Mouse (Mus musculus): ENCODE data around the gene Cdkl4. TPM values are rescaled to one million over a fixed set of nuclear protein-coding genes. Genes with fewer than 3 reads are reported as not detected.
"Not testable (repeated sequence)": the region's sequence is repeated elsewhere in the genome, so short reads cannot be mapped to it uniquely, and the experiment has no call there.

Gene Cdkl4
- total RNA-seq (2014; fragmentation: Nextera tagmentation) (1.3 TPM in 1 of 2 replicates, not detected in the other), total RNA-seq (2017) (0.72 TPM in 1 of 2 replicates, not detected in the other)

DNA sequence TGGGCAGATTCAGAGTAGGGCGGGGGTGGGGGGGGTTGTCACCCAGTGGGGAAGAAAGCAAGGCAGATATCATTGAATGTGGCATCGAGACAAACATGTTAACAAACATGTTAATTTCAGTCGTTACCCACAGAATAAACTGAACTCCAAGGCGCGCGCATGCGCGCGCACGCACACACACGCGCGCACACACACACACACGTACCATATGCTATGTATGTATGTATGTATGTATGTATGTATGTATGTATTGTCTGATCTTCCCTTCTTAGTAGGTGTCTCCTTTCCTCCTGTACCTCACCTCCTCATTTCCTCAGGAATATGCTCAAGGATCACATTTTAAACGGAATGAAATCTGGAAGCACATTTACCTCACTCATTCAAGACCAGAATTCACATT is at the start of gene Cdkl4:
Cdkl4 (minus strand) TSS at position 175 of the 400 bp plus-strand sequence.
- ATAC-seq (replicated peaks; ENCODE audit: low FRiP score, low TSS enrichment, poor library complexity, severe bottlenecking), result no peak

DNA sequence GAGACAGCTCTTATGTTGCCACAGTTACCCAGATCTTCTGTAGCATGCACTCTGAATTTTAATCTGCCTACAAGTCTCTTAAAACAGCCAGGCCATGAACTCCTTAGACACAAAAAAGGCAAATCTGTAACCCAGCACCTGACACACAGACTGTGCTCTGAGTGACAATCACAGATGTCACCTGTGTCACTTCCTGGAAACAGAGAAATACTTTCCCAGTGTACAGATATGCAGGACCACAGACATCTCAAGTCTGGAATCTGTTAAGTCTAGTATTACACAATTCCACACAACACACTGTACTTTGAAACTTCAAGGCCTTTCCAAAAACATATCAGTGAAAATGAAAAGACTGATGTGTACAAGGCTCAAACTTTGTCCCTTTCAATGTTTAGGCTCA is 47.4 kb upstream of the Cdkl4 start:
- ATAC-seq (replicated peaks; ENCODE audit: low FRiP score, low TSS enrichment, poor library complexity, severe bottlenecking), result no peak

DNA sequence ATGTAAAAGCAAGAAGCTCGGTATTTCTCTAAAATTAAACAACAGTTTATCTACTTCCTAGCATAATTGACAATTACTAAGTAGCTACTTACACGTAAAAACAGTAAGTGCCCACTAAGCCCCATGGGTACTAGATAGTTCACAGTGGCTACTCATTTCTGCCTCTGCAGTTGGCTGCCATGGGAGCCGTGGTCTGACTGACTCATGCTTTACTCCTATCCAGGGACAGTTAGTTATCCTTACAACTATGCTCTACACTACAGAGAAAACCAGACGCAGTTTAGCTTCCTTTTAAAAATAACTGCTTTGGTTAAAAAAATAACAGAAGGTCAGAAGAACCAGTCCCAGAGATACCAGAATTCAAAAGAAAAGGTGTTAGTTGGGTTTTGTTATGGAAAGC is 44.1 kb upstream of the Cdkl4 start:
- ATAC-seq (replicated peaks; ENCODE audit: low FRiP score, low TSS enrichment, poor library complexity, severe bottlenecking), result no peak

DNA sequence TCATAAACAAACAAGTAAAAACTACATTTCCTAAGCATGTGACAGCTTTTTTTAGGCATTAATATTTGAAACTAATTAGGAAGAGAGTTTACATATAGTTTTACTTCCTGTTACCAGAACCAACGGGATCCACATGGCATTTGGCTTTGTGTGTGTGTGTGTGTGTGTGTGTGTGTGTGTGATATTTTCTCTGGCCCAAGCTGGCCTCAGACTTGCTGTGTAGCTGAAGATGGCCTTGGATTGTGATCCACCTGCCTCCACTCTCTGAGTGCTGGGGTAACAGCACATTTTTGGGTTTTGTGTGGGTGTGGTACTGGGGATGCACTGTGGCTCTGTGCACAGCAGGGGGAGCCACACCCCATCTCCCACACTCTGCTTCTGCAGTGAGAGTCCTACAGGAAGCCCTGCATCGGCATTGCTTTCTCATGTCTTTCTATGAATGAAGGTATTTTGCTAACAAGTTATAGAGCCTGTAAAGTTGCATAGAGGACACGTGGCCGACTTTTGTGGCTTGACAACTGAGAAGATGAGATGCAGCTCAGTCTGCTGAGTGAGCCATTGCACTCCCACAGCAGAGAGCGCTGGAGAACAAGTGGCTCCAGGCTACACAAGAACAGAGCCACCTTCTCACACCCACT is 43.3 kb upstream of the Cdkl4 start:
- ATAC-seq (replicated peaks; ENCODE audit: low FRiP score, low TSS enrichment, poor library complexity, severe bottlenecking), result peak; percentile 99

DNA sequence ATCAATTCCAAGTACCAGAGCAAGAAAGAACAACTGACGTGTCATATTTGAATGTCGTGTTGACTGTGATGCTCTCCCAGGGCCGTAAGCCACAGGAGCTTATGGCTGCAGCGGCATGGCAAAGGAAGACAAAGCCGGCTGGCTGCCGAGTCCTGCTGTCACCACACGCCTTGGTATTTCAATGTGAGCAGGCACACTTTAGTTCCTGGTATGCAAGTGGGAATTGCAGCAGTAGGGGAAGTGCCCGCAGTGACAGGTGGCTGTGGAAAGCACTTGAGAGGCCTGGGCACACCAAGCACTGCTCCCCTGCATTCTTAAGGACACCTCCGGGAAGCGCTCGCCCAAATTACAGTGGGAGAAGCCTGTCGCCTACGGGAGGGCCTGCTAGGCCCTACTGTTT is 41.9 kb upstream of the Cdkl4 start:
- ATAC-seq (replicated peaks; ENCODE audit: low FRiP score, low TSS enrichment, poor library complexity, severe bottlenecking), result no peak

DNA sequence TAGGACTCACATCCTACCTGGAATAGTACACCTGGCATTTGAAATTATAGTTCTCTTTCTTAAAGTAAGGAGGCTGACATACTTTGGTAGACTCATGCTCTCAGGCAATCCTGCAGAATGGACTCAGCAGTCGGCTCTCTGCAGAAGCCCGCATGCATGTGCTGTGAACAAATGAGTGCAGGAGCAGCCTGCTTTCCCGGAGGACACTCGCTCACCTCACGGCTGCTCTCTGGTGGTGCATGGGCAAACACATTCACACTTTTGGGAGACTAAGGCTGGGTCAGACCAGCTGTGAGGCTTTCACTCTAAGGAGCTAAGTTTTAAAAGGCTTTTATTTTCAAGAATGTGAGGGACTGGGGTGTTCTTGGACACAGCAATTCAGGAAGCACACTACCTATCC is 41.3 kb upstream of the Cdkl4 start:
- no peak for ATAC-seq (replicated peaks; ENCODE audit: low FRiP score, low TSS enrichment, poor library complexity, severe bottlenecking)

DNA sequence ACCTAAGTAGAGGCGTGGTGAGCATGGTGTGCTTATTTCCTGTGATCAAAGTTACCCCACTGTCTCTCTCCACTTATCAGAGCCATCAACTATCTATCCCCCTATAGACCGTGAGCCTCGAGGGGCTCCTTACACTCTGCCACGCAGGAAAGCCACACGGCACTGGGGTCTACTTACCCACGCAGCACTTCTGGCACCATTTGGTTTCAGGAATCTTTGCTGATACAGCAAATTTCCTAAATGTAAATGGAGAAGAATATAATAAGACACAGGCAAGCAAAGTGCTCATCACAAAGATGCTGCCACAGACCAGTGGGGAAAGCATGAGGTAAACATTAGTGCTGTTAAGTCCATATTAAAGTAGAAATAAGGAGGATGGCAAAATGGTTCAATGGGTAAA is 26.2 kb upstream of the Cdkl4 start:
- no peak for ATAC-seq (replicated peaks; ENCODE audit: low FRiP score, low TSS enrichment, poor library complexity, severe bottlenecking)

DNA sequence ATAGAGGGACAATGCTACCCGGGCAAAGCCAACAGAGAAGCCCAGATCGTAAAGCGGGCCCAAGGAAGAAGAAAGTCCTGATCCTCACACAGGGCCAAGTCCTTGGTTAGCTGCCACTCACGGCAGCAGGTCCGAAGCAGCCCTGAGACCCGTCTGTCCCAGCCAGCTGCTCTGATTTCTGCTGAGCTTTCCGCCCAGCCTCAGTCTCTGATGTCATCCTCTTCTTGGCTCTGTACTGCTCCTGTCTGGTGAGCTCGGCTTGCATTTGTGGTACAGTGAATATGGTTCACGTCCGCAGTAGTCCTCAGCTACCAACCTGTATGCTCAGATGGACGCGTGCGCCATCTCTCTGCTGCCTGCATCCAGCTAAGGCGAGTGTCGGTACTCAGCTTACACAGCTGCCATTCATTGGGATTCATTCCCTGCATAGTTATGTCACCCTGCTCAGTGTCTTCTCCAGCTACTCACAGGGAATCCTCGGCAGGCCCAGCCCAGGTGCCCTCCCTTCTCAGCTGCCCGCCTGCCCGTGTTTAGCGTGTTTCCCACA is 25.5 kb upstream of the Cdkl4 start:
- ATAC-seq (replicated peaks; ENCODE audit: low FRiP score, low TSS enrichment, poor library complexity, severe bottlenecking), result no peak

DNA sequence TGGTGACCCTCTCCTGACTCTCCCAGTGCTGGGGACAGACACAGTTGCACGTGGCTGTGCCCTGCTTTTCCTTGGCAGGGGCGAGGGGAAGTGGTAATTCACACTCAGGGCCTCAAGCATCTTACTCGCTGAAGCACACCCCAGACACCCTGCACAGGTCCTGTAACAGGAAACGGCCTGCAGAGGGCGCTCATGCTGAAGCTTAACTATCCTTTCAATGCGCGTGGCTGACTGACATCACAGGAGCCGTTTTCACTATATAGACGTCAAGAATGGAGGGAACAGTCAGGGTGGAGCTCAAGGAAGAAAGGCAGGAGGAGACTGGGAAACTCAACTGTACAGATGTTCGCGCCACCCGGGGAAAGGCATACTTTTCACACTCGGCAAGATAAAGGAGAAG is 23.8 kb upstream of the Cdkl4 start:
- ATAC-seq (replicated peaks; ENCODE audit: low FRiP score, low TSS enrichment, poor library complexity, severe bottlenecking), result peak; percentile 68

DNA sequence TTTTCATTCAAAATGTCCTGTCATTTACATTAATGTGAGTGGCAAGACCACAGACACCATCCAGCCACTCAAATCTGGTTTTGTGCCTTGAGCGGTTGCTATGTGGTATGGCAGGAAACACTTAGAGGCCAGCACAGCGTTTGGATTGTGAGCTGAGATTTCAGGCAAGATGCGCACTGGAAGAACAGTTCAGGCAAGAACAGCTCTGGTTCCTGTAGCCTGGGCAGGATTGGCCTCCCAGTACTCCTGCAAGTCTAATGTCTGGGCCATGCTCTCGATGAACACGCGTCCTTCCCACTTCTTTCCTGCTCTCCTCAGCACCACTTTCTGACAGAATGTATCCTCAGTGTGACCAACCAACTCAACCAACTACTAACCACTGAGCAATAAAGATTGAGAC is 5.4 kb upstream of the Cdkl4 start:
- no peak for ATAC-seq (replicated peaks; ENCODE audit: low FRiP score, low TSS enrichment, poor library complexity, severe bottlenecking)

DNA sequence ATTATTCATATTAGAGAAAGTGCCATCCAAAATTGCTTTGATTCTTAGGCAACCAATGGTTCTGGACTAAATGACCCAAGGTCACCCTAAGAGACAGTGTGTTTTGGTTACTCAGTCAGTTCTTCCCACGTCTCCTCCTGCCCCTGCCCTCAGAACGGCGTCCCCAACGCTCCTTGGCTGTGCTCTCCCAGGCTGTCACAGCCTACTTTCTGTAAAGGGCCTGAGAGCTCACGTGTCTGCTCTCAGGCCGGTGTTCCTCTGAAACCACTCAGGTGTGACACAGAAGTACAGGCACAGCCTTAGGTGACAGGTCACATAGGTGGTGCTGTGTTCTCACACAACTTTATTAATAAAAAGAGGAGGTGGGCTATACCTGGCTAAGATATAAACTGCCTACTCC is 2.3 kb upstream of the Cdkl4 start:
- ATAC-seq (replicated peaks; ENCODE audit: low FRiP score, low TSS enrichment, poor library complexity, severe bottlenecking), result no peak

DNA sequence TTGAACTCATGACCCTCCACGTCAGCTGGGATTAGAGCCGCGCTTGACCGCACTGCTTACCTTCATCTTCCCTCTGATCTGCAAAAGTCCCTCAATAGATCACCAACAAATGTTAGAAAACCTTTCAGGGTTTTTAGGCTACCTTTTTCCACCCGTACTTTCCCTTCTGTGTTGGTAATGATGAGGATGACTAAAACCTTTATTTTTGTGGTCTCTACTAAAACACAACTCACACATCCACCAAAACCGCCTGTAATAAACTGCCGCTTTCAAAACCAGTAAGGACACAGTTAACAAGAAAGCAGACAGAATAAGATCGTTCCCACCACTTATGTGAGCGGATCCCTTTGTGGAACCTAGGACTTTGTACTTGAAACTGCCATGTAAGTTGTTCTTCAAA is 1.5 kb upstream of the Cdkl4 start:
- no peak for ATAC-seq (replicated peaks; ENCODE audit: low FRiP score, low TSS enrichment, poor library complexity, severe bottlenecking)

DNA sequence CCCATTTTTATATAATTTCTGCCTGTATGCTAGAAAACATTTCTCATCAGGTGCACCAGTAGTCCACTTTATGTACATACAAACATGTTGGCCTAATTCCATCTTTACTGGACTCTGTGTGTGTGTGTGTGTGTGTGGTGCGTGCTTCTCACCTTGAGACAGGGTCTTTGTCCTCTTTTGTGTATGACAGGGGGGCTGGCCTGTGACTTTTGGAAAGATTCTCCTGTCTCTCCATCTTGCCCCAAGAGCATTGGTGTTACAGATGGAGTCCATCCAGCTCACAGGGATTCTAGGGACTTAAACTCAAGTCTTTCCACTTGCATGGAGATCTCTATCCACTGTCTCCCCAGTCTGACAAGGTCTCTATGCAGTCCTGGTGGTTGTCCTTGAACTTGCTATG is 428 bp upstream of the Cdkl4 start:
- ATAC-seq (replicated peaks; ENCODE audit: low FRiP score, low TSS enrichment, poor library complexity, severe bottlenecking), result no peak

DNA sequence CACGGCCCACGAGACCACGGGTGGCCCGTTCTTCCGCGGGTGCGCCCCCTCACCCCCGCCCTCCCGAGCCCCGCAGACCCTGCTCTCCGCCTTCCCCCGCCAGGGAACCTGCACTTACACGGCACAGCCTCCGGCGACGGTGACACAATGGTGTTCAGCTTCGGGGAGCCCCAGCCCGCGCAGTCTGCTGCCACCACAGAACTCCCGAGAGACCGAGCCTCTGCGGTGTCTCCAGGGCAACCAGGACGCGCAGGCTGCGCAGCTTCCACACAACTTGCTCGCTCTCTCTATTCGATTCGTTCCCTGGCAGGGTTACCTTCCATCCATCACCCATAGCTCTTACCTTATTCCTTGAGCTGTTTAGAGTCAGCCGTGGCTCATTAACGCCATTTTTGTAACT is 399 bp downstream of the Cdkl4 start:
- peak; percentile 92 for ATAC-seq (replicated peaks; ENCODE audit: low FRiP score, low TSS enrichment, poor library complexity, severe bottlenecking)

DNA sequence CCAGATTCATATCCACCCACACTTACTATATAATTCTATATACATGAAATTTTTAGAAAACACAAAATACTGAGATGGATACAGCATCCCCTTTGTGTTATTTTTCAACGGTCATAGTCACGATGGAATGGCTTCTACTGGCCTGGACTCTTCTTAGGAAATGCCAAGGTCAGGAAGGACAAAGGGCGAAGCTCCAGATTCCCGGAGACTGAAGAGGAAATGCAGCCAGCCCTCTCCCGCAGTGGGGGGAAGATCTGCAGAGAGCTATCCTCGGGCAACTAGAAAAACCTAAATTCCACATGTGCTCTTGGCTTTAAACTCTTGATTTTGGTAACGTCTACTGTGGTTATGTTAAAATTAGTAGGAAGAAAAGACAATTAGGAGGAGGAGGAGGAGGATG is 2.6 kb downstream of the Cdkl4 start:
- no peak for ATAC-seq (replicated peaks; ENCODE audit: low FRiP score, low TSS enrichment, poor library complexity, severe bottlenecking)

DNA sequence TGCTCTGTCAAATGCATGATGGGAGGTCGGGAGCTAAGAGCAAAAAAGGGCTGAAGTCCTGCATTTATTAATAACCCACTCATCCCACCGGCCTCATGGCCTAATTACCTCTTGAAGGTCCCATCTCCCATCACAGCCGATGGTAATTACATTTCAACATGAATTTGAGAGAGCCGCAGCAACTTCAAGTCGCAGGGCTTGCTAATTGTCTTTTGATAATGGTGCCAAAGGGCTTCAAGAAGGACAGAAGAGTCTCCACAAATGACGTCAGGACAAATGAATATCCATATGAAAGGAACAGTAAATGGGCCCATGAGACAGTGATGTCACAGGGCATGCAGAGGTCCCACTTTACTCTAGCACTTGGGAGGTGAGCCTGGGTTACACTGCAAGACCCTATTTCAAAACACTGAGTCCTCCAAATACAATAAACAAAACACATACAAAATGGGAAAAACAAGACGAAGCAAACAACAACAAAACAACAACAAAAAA is 3.1 kb downstream of the Cdkl4 start:
- no peak for ATAC-seq (replicated peaks; ENCODE audit: low FRiP score, low TSS enrichment, poor library complexity, severe bottlenecking)

DNA sequence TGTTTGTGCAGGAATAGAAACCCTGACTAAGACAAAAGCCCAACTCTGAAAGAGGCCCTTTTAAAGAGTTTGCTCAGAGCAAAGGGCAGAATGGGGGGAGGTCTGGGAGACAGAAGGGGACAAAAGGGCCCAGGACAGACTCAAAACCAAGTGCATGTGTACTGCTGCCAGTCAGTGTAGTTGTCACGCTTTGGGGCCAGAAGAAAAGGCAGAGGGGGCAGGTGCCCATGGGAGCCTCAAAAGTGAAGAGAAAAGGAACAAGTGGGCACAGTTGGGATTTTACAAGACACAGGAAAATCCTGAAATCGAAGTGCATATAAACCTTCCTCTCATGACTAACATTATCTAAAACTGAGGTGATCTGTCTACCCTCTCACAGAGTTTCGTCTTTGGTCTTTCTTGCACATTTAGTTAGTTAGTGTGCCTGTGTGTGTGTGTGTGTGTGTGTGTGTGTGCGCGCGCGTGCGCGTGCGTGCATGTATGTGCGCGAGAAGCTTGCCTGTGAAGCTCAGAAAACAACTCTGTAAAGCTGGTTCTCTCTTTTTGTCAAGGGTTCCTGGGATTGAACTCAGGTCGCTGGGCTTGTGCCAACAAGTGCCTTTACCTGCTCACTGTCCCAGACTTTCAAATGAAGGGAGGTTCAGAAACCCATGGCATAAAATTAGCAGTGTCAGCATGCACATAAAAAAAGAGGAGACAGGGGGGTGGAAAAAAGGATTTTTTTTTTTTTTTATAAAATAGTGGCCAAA is 5.3 kb downstream of the Cdkl4 start:
- no peak for ATAC-seq (replicated peaks; ENCODE audit: low FRiP score, low TSS enrichment, poor library complexity, severe bottlenecking)

DNA sequence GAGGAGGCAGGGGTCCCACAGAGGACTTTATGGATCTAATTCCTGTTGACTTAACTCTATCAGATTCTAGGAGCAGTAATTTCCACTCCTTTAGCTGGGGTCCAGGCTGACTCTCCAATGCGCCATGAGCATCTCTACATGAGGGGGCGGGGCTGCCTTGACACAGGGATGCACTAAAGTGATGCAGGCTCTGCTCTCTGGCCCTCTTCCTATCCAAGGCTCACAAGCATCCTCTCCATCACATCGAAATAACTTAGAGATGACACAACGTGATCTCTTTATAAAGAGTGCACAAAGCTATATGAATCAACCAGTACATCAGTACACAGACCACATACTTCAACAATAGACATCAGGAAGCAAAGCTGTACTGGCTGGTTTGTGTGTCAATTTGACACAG is 6.2 kb downstream of the Cdkl4 start:
- no peak for ATAC-seq (replicated peaks; ENCODE audit: low FRiP score, low TSS enrichment, poor library complexity, severe bottlenecking)

DNA sequence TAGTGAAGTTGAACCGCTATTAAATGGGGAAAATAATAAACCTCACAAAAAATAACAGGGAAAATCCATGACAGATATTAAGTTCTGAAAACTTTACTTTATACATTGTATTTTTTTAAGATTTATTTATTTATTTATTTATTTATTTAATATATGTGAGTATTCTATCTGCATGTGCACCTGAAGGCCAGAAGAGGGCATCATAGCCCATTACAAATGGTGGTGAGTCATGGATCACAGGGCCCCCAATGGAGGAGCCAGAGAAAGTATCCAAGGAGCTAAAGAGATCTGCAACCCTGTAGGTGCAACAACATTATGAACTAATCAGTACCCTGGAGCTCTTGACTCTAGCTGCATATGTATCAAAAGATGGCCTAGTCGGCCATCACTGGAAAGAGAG is 7.9 kb downstream of the Cdkl4 start:
- not testable (repeated sequence) for ATAC-seq (replicated peaks; ENCODE audit: low FRiP score, low TSS enrichment, poor library complexity, severe bottlenecking)

DNA sequence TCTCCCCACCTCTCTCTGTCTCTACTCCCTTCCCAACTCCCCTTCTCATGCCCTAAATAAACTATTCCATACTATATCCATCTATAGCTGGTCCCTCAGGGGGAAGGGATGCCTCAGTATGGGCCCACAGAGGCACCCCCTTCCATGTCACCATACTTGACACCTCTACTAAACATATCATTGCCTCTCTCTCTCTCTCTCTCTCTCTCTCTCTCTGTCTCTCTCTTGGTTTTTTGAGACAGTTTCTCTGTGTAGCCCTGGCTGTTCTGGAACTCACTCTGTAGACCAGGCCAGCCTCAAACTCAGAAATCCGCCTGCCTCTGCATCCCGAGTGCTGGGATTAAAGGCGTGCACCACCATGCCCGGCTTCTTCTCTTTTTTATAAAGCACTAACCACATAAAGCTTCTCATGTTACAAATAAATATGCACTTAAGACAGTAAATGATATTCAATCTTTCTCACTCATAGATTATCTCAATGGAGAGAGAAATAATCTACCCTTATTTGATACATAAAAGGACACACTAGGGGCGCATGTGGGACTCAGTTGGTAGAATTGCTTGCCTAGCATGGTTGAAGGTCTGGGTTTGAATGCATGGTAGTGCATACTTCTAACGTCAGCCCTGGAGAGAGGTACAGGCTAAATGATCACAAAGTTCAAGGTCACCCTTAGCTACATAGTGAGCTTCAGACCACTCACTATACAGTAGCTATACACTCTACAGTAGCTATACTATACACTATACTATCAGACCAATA is 8.6 kb downstream of the Cdkl4 start:
- ATAC-seq (replicated peaks; ENCODE audit: low FRiP score, low TSS enrichment, poor library complexity, severe bottlenecking), result no peak

Data from megakaryocyte-erythroid progenitor cell, adult 5-6 weeks (primary cell).